Mouse (Mus musculus) cerebellum, adult 2 months (tissue): Measurements from ENCODE around the gene Itgav.

Source experiments
- CTCF ChIP-seq: fragments of 200-500 bp; IDR thresholded peaks from 2 replicates; pipeline ENCODE4 v1.5.1; 2011; ENCODE audit warnings: low read depth, mild to moderate bottlenecking, control low read depth, low read length, moderate library complexity, borderline replicate concordance; ENCODE audit not compliant: insufficient read depth
- POLR2A ChIP-seq: fragments of 200-500 bp; IDR thresholded peaks from 2 replicates; pipeline ENCODE4 v1.6.1; 2011; ENCODE audit warnings: low read length, control low read depth, borderline replicate concordance; ENCODE audit not compliant: insufficient read depth

DNA sequence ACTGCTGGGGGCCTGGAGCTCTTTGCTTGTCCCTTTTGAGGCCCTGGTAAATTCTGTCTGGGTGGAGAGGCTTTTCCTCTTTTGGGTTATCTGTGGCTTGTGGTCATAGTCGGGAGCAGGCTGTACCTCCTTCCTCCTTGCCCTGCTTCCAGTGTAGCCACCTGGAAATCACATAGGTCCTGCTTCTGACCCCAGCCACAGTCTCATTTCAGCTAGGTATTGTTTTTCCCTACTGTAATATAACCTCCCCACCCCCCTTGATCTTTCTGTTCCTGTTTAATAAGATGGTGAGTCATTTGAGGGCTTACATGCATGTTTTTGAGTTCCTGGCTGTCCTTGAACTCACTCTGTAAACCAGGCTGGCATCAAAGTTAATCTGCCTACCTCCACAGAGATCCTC lies 42.7 kb downstream of the Itgav start:
- TF ChIP-seq CTCF: no peak
- TF ChIP-seq POLR2A: no peak
